Mouse (Mus musculus) gastrocnemius, adult 8-10 months (tissue): ENCODE measurements around the gene Ctrc. TPM values are rescaled to one million over a fixed set of nuclear protein-coding genes. Genes with fewer than 3 reads are reported as not detected.
"Not testable (repeated sequence)": the region's sequence is repeated elsewhere in the genome, so short reads cannot be mapped to it uniquely, and the experiment has no call there.

Experiments
- DNase-seq, 2 experiments: peaks; one replicate each; pipeline ENCODE4 v3.0.0; 2022; ENCODE audit warnings: low spot score in 2 of 2
- total RNA-seq, 4 experiments: library from RNA; stranded (reverse); gene quantifications; 2 replicates each; pipeline ENCODE4 v1.2.4; 2022

The Ctrc gene
- total RNA-seq, 4 experiments from 2014 or later: not detected

DNA sequence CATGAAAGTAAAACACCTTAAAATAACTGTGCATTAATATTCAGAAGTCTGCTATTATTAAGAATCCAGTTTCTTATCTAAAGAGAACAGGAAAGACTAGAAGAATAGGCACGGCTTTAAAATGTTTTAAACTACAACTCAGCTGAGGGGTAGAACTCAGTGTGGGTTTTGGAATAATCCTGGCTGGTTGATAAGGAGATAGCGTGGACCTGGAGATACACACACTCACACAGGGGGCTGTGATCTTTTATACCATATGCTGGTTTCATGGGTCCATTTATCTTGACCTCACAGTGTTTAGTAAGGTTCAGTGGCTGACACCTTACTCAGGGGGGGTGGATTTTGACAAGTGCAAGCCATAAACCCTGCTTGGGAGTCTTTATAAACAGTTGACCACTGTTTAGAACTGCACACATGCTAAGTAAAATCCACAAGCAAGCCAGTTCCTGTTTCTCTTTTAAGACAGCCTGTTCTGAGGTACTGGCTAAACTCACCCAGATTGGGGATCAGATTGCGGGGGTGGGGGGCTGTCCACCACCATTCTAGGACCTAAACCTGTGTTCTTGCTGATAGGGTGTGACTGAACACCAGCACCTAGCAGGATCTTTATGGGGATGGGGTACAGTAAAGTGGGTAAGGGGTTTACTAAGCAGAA, 56.5 kb downstream of the Ctrc start:
- no peak for DNase-seq

DNA sequence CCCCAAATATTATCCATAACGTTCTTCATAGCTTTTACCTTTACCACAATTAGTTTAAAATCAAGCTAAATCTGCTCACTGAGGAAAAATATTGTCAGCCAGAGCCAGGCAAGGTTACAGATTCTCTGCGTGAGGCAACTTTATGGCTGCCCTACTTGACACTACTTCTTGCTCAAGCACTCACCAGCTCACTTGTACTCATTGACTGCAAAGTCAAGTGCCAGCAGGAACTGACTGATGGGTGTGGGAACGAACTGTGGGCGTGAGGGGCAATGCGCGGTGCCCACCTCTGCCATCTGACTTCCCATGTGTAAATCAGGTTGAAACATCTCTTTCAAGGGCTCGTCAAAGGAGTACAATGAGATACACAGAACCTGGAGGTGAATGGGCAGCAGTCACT, 58.7 kb downstream of the Ctrc start:
- DNase-seq: no peak

- DNase-seq: no peak
Observed at GRCm38 (mm10) chr4:141787046-141787445, 59.1 kb downstream of the Ctrc start.

DNA sequence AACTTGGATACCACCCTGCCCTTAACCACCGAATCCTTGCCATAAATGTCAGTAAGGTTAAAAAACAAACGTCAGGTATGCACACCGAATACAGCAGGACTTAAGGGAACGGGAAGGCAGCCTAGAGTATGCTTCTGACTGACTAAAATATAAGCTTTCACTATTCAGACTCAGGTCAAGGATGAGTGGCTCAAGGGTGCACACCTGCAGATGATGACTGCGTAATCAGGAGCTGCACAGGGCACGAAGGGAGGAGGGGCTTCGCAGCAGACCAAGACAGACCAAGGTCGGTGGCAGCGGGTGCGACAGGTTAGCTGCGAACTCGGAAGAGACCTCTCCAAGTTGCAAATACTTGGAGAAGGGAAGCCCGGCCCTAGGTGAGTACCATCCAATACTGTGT, 60.0 kb downstream of the Ctrc start:
- no peak for DNase-seq

DNA sequence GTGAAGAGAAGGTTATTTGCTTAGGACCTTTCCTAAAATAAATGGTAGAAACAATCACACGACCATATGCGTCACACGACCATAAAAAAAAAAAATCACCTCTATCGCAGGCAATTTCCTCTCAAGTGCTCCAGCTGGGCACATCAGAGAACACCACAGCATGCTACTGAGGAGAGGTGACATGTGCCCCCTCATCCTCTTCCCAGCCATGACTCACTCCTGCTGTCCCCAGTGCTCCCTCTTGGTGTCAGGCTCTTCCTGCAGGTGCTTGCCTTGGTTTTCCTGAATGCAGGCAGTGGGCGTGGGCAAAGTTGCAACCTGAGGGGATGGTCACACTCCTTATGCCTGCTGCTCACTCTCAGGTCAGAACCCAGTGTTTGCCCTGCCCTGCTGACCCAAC, 61.3 kb downstream of the Ctrc start:
- DNase-seq: no peak

DNA sequence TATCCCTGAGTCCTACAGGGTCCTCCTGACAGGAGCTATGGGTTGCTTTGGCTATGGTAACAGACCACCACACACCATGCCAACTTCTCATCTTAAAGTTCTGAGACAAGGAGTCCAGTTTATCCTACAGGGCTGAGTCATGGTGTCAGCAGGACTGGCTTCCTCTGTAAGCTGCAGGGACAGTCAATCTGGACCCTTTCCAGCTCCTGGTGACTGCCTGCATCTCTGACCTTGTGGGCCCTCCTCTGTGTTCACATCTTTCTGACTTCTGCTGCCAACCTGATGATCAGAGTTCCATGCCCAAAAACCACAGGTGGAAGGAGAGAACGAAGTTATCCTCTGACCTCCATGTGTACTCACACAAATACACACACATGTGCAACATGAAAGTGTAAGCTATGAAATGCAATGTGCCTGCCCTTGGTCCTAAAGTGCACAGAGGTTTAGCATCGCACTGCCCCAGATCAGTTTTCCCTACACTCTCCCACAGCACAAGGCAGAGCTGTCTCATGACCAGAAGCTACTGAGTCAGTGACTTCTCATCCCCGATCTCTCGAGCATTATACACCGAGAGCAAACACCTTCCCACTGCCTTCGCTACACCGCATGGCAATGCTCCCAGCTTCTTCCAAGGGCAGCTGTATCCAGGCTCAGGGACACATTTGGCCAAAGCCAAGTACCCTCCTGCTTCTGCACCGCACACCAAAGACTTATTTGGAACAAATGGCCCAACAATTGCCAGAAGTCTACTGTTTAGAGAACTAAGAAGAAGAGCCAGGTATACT, 64.8 kb downstream of the Ctrc start:
- no peak for DNase-seq

DNA sequence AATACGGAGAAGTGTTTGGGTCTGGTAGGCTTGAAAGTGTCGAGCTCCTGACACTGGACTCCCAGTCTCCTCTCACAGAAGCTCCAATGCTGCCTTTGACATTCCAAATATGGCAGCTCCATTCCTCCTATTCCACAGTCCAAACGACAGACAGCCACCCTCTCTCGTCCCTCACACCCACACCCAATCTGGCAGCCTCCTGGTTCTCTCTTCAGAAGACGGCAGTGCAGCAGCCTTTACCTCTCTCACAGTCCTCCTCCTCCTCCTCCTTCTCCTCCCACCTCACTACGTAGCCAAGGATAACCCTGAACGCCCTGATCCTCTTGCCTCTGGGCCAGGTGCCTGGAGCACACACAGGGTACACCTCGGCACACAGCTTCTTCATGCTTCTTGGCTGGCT, 66.3 kb downstream of the Ctrc start:
- no peak for DNase-seq

DNA sequence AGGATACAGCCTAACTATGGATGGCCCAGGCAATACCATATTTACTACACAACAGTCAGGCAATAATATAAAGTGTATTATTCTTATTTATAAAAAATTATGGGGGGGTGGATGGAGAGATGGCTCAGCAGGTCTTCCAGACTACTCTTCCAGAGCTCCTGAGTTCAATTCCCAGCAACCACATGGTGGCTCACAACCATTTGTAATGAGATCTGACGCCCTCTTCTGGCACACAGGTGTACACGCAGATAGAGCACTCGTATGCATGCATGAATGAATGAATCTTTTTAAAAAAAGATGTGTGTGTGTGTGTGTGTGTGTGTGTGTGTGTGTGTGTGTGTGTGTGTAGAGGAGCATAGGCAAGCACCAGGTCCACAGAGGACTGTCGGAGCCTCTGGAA, 73.1 kb downstream of the Ctrc start:
- not testable (repeated sequence) for DNase-seq

DNA sequence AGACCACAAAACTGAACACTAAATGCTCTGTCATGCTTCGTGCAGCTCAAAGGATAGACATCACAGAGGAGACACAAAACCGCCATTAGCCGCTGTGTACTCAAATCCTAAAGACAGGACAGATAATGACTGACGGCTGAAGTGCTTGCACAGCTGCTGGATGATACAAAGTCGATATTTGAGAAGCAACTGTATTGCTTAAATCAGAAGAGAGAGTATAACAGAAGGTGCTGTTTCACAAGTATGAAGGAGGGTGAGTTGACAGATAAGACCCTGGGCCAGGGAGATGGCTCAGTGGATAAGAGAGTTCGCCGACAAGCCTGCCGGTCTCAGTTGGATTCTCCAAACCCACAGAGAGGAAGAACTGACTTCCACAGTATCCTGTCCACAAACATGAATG, 74.3 kb downstream of the Ctrc start:
- no peak for DNase-seq

GRCm38 (mm10) chr4:141769501-141770160, 76.5 kb downstream of the Ctrc start:
- no peak for DNase-seq

DNA sequence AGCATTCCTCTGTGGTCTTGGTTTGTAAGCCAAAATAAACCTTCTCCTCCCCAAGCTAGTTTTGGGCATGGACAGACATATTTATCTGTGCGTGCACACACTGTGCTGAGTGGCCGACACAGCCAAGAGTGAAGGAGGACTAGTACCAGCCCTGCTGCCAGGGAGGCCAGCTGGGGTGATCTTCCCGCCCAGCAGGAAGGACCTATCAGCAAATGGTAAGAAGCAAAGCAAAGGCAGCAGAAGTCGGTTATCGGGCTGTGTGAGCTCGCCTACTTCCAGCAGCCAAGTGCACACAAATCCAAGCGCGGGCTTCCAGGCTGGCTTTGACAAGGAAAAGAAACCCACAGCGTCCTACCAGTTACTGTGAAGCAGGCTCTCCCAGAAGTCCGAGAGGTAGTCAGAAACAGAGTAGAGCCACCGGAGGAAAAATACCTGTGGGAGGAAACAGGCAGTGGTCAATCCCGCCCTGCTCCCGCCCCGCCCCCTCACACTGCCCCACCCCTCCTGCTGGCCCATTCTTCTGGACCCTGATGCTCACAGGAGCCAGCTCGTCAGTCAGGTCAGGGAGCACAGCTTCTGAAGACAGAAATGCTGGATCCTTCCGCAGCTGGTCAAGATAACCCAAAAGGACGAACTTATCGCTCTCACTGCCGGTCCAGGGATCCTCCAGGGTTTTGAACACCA, 78.7 kb downstream of the Ctrc start:
- DNase-seq: no peak

DNA sequence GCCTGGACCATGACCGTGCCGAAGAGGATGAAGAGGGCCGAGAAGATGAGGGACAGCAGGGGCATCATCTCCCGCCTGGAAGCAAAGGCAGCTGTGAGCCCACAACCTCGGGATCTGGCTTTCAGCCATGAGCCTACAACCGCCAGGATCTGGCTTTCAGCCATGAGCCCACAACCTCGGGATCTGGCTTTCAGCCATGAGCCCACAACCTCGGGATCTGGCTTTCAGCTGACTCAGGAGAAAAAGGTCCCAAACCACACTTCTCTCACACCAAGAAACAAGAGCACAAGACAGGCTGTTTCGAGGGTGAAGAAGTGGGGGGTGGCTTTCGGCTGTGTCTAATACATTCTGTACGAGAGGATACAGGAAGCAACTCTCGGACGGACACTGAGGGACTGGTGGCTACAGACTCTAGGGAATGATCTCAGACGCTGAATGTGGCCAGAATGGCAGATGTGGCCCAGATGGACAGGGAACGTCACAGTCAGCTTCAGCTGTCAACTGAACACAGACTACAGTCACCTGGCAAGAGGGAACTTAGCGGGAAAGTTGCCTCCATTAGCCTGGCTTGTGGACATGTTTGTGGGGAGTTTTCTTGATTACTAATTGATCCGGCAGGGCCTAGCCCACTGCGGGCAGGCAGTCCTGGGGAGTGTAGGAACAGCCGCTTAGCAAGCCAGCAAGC, 79.3 kb downstream of the Ctrc start:
- DNase-seq: no peak

- DNase-seq: no peak
Observed at GRCm38 (mm10) chr4:141766316-141766667, 79.9 kb downstream of the Ctrc start.

- no peak for DNase-seq
Observed at GRCm38 (mm10) chr4:141765008-141765407, 81.2 kb downstream of the Ctrc start.

Other genes with a start within 250 kb of the Ctrc start
- gene Fblim1, start 240.3 kb downstream of the Ctrc start, total RNA-seq: 1 to 10 TPM in 2 of 4 experiments, under 1 TPM in 2; 0.46 to 2.2 (median 0.94) TPM
- gene Tmem82, start 227.7 kb downstream of the Ctrc start, total RNA-seq: under 1 TPM; 0.16 to 0.46 (median 0.31) TPM
- gene Slc25a34, start 222.5 kb downstream of the Ctrc start, total RNA-seq: 10 to 100 TPM in 3 of 4 experiments, 1 to 10 TPM in 1; 9.2 to 14.0 (median 12.3) TPM
- 10 to 100 TPM; 25.0 to 32.5 (median 30.2) TPM for gene Plekhm2, start 181.5 kb downstream of the Ctrc start, total RNA-seq
- 10 to 100 TPM in 2 of 4 experiments, 1 to 10 TPM in 2; 6.0 to 12.0 (median 9.2) TPM for gene Rsc1a1, start 160.8 kb downstream of the Ctrc start, total RNA-seq
- gene Ddi2, start 122.9 kb downstream of the Ctrc start, total RNA-seq: 10 to 100 TPM; 53.9 to 63.4 (median 56.8) TPM
- not detected for gene Agmat, start 99.7 kb downstream of the Ctrc start, total RNA-seq
- 10 to 100 TPM; 11.6 to 13.9 (median 13.8) TPM for gene Dnajc16, start 55.4 kb downstream of the Ctrc start, total RNA-seq
- gene Casp9, start 52.7 kb downstream of the Ctrc start, total RNA-seq: 1 to 10 TPM; 1.5 to 2.5 (median 1.9) TPM
- gene Cela2a, start 20.2 kb downstream of the Ctrc start, total RNA-seq: not detected
- 1 to 10 TPM; 2.1 to 3.7 (median 3.1) TPM for gene Efhd2, start 28.6 kb upstream of the Ctrc start, total RNA-seq
- not detected for gene Fhad1, start 168.7 kb upstream of the Ctrc start, total RNA-seq
- under 1 TPM; 0.22 to 0.86 (median 0.72) TPM for gene Tmem51, start 237.9 kb upstream of the Ctrc start, total RNA-seq